Mouse (Mus musculus): Measurements from ENCODE around the gene Tead1. TPM values are rescaled to one million over a fixed set of nuclear protein-coding genes. Genes with fewer than 3 reads are reported as not detected.

The Tead1 gene
- total RNA-seq, 4 experiments from 2014 or later = 166 to 191 (median 175) TPM

DNA sequence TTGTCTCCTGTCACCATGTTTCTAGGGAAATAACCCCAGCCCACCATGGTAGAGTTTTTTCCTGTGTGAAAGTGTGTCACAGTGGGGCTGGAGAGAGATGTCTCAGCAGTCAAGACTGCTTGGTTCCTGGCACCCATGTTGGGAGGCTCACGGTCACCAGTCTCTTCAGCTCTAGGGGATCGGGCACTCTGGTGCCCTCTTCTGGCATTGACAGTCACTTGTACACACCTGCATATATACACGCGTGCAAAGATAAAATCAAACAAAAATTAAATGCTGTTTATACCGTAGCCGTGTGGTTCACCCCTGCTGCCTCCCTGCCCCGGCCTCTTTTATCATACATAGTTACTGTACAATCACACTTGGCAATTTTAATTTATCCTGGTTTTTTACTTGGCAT is 134.0 kb downstream of the Tead1 start:
- no peak for DNase-seq (ENCODE audit: low spot score)

DNA sequence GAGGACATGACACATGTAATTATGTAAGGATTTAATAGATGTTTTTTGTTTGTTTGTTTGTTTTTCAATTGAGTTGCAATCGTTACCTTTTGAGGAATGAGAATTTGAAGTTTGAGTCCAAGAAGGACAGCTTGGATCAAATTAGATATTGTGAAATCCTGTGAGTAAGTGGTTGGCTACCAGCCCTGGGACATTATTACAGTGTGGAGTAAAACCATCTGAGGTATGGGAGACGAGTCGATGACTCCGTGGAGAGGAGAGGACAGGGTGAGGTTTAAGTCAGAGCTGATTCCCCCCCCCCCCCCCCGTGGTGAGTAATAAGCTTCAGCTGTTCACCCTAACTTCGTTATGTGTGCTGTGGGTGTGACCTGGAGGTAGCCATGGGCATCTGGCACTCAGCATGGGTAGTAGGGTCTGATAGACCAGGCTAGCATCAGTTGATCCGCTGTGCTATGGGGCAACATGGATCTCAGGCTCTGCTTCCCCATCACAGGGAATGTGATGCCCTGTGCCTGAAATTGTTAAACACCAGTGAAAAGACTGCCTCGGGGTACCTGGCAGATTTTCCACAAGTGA is 134.7 kb downstream of the Tead1 start:
- peak; percentile 62 for DNase-seq (ENCODE audit: low spot score)

DNA sequence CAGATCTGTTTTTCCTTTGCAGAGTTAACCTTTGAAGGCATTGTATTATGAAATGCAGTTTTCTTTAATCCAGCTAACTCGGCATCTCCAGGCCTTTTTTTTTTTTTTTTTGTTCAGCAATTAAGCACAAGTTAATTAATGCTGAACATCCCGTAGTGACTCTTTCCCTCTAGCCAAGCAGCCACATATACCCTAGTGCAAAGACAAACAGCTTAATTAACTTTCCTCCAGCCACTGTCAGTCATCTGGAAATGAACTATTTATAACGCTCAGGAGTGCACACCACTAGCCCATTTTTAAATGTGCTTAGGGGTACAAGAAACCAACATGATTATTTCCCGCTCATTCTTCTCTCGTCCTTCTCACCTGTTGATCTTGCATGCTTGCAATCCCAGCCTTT is 136.9 kb downstream of the Tead1 start:
- DNase-seq (ENCODE audit: low spot score) = no peak

- DNase-seq (ENCODE audit: low spot score) = no peak
Measured at GRCm38 (mm10) chr7:112819833-112820232, 140.7 kb downstream of the Tead1 start.

DNA sequence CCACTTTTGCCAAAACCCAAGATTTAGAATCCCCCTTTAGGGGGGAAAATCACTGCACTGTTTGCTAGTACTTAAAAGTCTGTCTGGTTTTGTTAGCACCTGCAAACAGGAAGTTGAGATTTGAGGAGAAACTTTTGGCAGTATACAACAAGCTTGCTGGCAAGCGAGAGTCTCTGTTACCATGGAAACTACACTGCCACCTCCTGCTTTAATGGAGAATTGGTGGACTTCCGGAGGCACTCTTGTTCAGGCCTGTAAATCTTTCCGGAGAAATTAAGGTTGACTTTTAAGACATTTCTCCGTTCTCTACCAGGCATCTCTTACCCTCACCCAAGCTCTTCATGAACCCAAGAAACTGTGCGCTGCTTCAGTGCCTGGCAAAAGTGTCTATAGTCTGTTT is 143.8 kb downstream of the Tead1 start:
- DNase-seq (ENCODE audit: low spot score) = no peak

- DNase-seq (ENCODE audit: low spot score) = peak; percentile 39
Measured at GRCm38 (mm10) chr7:112823621-112824020, 144.5 kb downstream of the Tead1 start.

DNA sequence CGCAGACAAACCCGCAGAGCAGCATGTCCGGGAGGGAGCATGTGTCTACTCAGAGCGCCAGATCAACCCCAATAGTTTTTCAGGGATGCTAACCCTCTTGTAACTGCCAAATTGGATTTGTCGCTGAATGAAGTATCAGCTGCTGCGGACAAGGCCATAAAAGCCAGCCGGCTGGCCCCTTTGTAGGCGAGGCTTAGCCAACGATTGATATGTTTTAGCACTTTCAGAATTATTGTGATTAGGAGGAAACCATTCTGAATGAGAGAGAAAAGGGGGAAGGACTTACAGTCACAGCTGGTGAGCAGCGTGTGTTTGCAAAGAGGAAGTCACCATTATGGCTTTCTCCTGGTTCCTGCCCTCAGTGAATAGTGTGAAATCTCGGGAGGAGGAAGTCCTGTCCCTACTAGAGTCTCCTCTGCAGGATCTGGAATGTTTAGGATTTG is 146.2 kb downstream of the Tead1 start:
- DNase-seq (ENCODE audit: low spot score) = peak; percentile 29

GRCm38 (mm10) chr7:112826114-112826911 is 147.2 kb downstream of the Tead1 start:
- DNase-seq (ENCODE audit: low spot score) = peak; percentile 65

GRCm38 (mm10) chr7:112828016-112828695 is 149.0 kb downstream of the Tead1 start:
- no peak for DNase-seq (ENCODE audit: low spot score)

- DNase-seq (ENCODE audit: low spot score) = no peak
Measured at GRCm38 (mm10) chr7:112828696-112829022, 149.5 kb downstream of the Tead1 start.

- DNase-seq (ENCODE audit: low spot score) = no peak
Measured at GRCm38 (mm10) chr7:112830946-112831345, 151.8 kb downstream of the Tead1 start.

DNA sequence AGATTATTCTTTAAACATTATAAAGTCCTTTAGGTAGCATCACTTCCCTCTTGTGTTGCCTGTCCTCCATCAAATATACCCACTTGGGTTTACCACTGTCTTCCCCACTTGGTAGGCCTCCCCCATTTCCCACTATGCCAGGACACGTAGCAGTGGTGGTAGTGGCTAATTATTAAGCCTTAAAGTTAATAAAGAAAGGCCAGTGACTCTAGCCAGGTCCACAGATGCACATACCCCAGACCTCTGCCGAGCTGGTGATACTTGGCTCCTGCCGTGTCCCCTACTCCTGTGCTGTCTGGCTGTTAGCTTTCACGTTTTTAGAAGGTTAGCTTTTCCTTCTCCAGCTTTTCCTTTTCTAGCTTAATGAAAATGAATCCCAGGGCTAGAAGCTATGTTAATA is 152.3 kb downstream of the Tead1 start:
- DNase-seq (ENCODE audit: low spot score) = no peak

DNA sequence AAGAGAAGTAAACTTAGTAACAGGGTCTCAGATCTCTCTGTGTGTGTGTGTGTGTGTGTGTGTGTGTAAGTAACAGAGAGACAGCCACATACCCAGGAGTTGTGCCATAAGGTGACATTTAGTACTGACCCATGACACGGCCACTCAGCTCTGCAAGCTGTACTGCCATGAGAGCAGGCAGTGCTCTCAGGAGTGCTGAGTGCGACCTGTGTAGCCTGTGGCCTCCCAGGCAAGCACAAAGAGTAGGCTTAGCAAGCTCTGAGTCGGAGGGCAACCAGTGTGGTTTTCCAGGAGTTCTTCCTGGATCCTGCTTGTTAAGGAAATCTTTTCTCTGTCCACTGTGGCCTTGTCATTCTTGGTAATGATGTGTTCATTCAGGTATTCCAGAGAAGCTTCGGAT is 154.0 kb downstream of the Tead1 start:
- no peak for DNase-seq (ENCODE audit: low spot score)

DNA sequence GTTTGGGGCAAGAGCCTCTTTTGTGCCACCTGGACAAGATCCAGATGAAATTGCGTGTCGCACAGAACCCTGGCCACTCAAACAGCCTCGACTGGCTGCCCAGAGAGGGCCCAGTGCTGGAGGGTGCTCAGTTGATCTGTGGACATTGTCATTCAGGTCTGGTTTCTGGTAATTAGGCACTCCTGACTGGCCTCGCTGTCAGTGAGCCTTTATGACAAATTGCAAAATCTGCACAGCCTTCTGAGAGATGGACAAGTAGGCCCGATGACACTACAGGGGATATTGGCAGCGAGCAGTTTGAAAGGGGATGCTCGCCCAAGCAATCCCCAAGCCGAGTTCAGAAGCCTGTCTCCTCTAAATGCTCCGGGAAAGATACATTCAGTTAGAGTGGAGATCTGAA is 157.0 kb downstream of the Tead1 start:
- DNase-seq (ENCODE audit: low spot score) = no peak

- no peak for DNase-seq (ENCODE audit: low spot score)
Measured at GRCm38 (mm10) chr7:112838131-112838530, 159.0 kb downstream of the Tead1 start.

GRCm38 (mm10) chr7:112840351-112840750 is 161.2 kb downstream of the Tead1 start:
- no peak for DNase-seq (ENCODE audit: low spot score)

GRCm38 (mm10) chr7:112840890-112841289 is 161.8 kb downstream of the Tead1 start:
- no peak for DNase-seq (ENCODE audit: low spot score)

DNA sequence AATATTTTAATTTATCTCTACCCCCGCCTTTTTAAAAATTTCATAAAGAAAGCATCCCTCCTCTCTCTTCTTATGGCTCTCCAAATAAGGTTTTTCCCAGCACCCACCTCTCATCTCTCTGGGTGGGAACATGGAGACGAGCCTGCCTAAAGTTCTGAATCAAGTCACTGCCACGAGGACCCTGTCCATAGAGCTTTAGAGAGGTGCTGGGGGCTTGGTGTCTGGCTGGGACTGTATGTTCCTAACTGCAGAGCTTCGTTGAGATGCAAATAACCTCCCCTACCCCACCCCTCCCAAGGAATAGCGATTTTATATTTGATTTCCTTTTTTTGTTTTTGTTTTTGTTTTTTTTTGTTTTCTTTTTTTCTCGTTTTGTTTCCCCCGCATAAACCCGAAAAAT is 162.4 kb downstream of the Tead1 start:
- DNase-seq (ENCODE audit: low spot score) = no peak

- DNase-seq (ENCODE audit: low spot score) = no peak
Measured at GRCm38 (mm10) chr7:112841886-112842285, 162.8 kb downstream of the Tead1 start.

- DNase-seq (ENCODE audit: low spot score) = no peak
Measured at GRCm38 (mm10) chr7:112851281-112851744, 172.2 kb downstream of the Tead1 start.

DNA sequence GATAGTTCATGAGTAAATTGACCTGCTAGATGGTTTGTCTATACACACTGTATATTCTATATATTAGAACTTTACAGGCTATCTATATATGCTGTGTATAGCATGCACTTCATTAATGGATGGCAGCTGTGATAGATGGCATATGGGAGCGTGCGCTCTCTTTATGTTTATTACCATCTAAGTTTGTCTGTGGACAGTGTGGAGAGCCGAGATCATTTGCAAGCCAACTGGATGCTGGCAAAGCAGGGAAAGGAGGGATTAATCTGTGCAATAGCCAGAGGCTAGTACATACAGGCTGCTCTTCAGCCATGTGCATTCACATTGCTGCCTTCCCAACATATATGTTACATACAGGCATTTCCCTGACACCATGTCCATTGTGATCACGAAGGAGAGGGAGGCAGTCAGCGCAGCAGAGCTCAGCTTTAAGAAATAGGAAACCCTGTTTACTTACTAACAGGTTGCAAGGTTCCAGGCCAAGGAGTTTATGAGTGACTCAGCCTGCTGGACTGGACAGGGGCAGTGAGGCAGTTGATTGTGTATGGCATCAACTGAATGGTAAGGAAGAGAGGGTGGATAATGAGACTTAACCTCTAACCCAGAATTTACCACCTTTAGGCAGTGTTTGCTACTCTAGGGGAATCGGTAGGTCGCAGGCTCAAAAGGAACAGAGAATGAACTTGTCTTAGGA is 173.2 kb downstream of the Tead1 start:
- no peak for DNase-seq (ENCODE audit: low spot score)

GRCm38 (mm10) chr7:112853857-112854256 is 174.7 kb downstream of the Tead1 start:
- no peak for DNase-seq (ENCODE audit: low spot score)
